Mouse (Mus musculus): ENCODE results near the gene M1ap. TPM values are rescaled to one million over a fixed set of nuclear protein-coding genes. Genes with fewer than 3 reads are reported as not detected.
A peak's percentile ranks its signal among the peaks of the same experiment; 100 is the strongest.

The M1ap gene
- polyA plus RNA-seq, 1 experiment from 2014 or later, result 0.26 TPM

DNA sequence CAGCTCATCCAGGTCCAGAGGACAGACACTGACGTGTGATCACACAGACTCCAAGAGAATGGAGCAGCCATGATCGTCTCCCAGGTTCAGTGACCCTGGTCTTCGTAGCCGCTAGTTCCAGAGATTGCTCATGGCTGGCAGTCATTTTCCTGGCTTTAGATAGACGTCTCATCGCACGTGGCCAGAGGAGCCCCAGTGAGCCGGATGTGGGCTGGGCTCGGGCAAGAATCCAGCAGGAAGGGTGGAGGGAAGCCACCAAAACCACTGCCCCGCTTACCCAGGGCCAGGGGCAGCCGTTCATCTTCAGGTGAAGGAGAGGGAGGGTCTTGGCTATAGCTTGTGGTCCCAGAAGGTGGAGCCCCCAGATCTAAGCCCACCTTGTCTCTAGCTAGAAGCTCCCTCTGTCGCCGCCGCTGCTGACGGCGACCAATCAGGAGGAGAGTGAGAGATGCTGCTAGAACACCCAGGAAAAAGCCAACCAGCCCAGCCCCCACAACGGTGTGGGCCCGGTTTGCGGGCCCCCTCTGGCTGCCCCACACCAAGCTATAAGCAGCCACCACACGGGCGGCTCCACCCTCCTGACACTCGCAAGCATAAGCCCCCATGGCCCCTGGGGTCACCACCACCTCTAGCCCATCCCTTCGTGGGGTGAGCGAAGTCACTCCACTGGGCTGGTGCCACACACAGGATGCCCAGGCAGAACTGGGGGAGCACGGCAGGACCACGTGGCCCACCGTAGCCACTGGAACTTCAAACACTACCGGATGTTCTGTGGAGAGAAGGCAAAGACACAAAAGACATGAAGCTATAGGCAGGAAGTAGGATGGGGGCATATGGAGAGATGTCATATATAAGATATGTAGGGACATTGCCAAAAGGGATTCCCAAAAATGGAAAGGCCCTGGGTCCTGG, 33.1 kb upstream of the M1ap start:
- Histone ChIP-seq H3K9ac (ENCODE audit: low read length) (no peak overlapping the region), H3K4me1 (ENCODE audit: control insufficient read depth, insufficient read depth, low read length) (peaks cover 3% of the 10 kb centered on the region; the same call in 1 of the 2 replicates), H3K4me2 (ENCODE audit: low read depth, low read length) (no peak overlapping the region), H3K27me3 (ENCODE audit: control insufficient read depth, insufficient read depth, low read length) (no peaks in the 10 kb centered on the region), H3K36me3 (ENCODE audit: control insufficient read depth, insufficient read depth, low read length) (no peaks in the 10 kb centered on the region), H3K9me3 (replicated peaks; ENCODE audit: control insufficient read depth, low read length) (no peaks in the 10 kb centered on the region), H3K4me3 (replicated peaks; ENCODE audit: low read length) (no peak overlapping the region), H3K27ac (ENCODE audit: low read length) (no peak overlapping the region)
- 76% methylated on average over 28 of the region's 28 CpGs for WGBS
- no peak for ATAC-seq (ENCODE audit: insufficient read depth, low FRiP score)

DNA sequence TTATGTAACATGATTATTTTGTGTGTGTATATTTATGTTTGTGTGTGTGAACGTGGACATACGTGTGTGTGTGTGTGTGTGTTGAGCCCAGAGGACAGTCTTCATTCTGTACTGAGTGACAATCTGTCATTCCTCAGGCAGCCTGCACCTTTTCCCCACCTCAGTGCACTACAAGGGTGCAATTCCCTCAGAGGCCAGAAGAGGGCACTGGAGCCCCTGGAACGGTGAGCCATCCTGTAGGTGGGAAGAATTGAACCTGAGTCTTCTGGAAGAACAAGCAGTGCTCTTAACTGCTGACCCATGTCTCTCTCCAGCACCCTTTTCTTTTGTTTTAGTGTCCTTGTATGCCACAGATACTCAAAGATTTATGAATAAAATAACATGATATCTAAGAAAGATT, 30.8 kb upstream of the M1ap start:
- H3K36me3 ChIP-seq (ENCODE audit: control insufficient read depth, insufficient read depth, low read length), result no peaks in the 10 kb centered on the region
- WGBS, result 23% methylated on average over 3 of the region's 3 CpGs
- H3K9ac ChIP-seq (ENCODE audit: low read length), result no peak overlapping the region
- no peak overlapping the region for H3K27ac ChIP-seq (ENCODE audit: low read length)
- no peak for ATAC-seq (ENCODE audit: insufficient read depth, low FRiP score)
- no peak overlapping the region for H3K4me3 ChIP-seq (replicated peaks; ENCODE audit: low read length)
- H3K4me2 ChIP-seq (ENCODE audit: low read depth, low read length), result no peak overlapping the region
- H3K4me1 ChIP-seq (ENCODE audit: control insufficient read depth, insufficient read depth, low read length), result no peaks in the 10 kb centered on the region
- no peaks in the 10 kb centered on the region for H3K27me3 ChIP-seq (ENCODE audit: control insufficient read depth, insufficient read depth, low read length)
- H3K9me3 ChIP-seq (replicated peaks; ENCODE audit: control insufficient read depth, low read length), result no peaks in the 10 kb centered on the region

DNA sequence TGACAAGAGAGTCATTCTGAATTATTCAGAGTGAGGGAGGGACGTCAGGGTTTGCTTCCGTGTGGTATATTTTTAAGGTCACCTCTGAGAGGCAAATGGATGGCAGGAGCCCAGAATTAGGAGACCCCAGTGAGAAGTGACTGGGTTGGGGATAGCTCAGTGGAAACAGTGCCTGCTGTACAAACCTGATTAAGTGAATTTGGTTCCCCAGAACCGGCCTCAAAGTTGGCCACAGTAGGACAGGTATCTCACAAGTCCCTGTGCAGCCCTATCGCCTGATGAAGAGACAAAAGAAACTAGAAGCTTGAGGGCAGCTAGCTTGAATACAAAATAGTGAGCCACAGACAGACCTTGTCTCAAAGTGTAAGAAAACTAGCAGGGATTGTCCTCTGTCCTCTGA, 30.2 kb upstream of the M1ap start:
- Histone ChIP-seq H3K9me3 (replicated peaks; ENCODE audit: control insufficient read depth, low read length) (no peaks in the 10 kb centered on the region), H3K4me3 (replicated peaks; ENCODE audit: low read length) (no peak overlapping the region), H3K4me2 (ENCODE audit: low read depth, low read length) (no peak overlapping the region), H3K9ac (ENCODE audit: low read length) (no peak overlapping the region), H3K36me3 (ENCODE audit: control insufficient read depth, insufficient read depth, low read length) (no peaks in the 10 kb centered on the region), H3K4me1 (ENCODE audit: control insufficient read depth, insufficient read depth, low read length) (no peaks in the 10 kb centered on the region), H3K27ac (ENCODE audit: low read length) (no peak overlapping the region), H3K27me3 (ENCODE audit: control insufficient read depth, insufficient read depth, low read length) (no peaks in the 10 kb centered on the region)
- no peak for ATAC-seq (ENCODE audit: insufficient read depth, low FRiP score)
- WGBS, result 81% methylated on average over 4 of the region's 4 CpGs

DNA sequence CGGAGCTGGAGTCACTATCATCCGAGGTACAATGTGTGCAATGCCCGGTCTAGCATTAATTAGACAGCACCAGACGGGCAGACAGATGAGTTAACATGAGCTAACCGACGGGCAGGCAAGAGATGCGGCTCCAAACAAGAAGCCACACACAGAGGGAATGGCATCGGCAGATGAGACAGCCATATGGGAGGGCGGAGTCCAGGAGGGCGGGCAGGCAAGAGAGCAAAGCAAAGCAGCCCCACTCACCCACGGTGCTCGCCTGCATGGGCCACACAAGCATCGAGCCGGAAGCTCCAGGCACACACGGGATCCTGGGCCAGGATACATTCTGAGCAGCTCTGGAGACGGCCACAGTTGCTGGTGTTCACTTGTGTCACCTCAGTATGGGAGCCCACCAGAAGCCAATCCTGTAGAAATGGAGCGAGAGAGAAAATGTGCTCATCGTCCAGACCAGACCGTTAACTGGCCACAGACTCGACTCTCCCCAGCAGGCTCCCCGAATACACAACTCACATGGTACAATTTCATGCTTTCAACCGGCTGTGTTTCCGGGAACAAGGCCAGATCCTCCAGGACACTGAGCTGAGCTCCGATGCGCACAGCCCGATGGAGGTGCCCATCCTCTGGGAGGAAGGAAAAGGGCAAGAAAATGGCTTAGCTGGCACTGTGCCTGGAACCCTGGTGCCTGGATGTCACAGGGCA, 29.5 kb upstream of the M1ap start:
- Histone ChIP-seq H3K36me3 (ENCODE audit: control insufficient read depth, insufficient read depth, low read length) (no peaks in the 10 kb centered on the region), H3K9ac (ENCODE audit: low read length) (no peak overlapping the region), H3K9me3 (replicated peaks; ENCODE audit: control insufficient read depth, low read length) (no peaks in the 10 kb centered on the region), H3K27ac (ENCODE audit: low read length) (no peak overlapping the region), H3K4me1 (ENCODE audit: control insufficient read depth, insufficient read depth, low read length) (no peaks in the 10 kb centered on the region), H3K4me2 (ENCODE audit: low read depth, low read length) (no peak overlapping the region), H3K4me3 (replicated peaks; ENCODE audit: low read length) (no peak overlapping the region), H3K27me3 (ENCODE audit: control insufficient read depth, insufficient read depth, low read length) (no peaks in the 10 kb centered on the region)
- ATAC-seq (ENCODE audit: insufficient read depth, low FRiP score), result peak; percentile 48; the same call in 1 of the 2 replicates
- 66% methylated on average over 26 of the region's 26 CpGs for whole genome bisulfite sequencing

DNA sequence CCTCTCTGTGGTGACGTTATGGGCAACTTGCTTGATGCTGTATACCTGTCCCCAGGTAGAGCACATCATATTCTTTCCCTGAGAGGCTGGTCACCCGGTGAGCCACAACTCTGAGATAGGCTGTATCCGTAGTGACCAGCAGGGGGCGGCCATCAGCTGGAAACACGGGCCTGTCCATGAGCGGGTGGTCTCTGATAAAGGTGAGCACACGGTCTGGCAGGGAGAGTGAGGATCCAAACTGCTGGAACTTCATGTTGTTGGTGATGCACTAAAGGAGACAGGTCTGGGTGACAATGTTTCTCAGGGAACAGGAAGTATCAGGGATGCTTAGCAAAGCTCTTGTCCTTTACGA, 28.9 kb upstream of the M1ap start:
- Histone ChIP-seq H3K9me3 (replicated peaks; ENCODE audit: control insufficient read depth, low read length) (no peaks in the 10 kb centered on the region), H3K27ac (ENCODE audit: low read length) (no peak overlapping the region), H3K36me3 (ENCODE audit: control insufficient read depth, insufficient read depth, low read length) (no peaks in the 10 kb centered on the region), H3K9ac (ENCODE audit: low read length) (no peak overlapping the region), H3K4me3 (replicated peaks; ENCODE audit: low read length) (no peak overlapping the region), H3K4me1 (ENCODE audit: control insufficient read depth, insufficient read depth, low read length) (no peaks in the 10 kb centered on the region), H3K4me2 (ENCODE audit: low read depth, low read length) (no peak overlapping the region), H3K27me3 (ENCODE audit: control insufficient read depth, insufficient read depth, low read length) (no peaks in the 10 kb centered on the region)
- ATAC-seq (ENCODE audit: insufficient read depth, low FRiP score), result peak; percentile 37; the same call in 1 of the 2 replicates
- 16% methylated on average over 8 of the region's 8 CpGs for WGBS

DNA sequence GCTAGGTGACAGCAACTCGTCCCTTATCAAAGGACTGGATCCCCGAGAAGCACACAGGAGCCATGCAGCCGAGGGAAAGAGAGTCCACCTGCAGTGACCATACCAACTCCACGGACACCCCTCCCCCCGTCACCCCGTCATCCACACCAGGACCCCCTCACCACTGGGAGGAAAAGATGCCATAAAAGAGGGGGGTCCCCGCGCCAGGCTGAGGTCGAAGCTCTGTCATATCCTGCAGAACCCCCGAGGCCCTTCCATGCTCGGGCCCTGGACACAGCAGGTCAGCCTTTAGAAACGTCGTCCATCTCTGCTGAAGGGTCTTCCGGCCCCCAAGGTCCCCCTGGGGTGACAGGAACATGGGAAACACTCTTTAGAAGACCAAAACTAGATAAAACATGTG, 28.3 kb upstream of the M1ap start:
- no peaks in the 10 kb centered on the region for H3K36me3 ChIP-seq (ENCODE audit: control insufficient read depth, insufficient read depth, low read length)
- H3K4me1 ChIP-seq (ENCODE audit: control insufficient read depth, insufficient read depth, low read length), result no peaks in the 10 kb centered on the region
- no peak overlapping the region for H3K4me3 ChIP-seq (replicated peaks; ENCODE audit: low read length)
- 77% methylated on average over 14 of the region's 14 CpGs for WGBS
- no peak overlapping the region for H3K4me2 ChIP-seq (ENCODE audit: low read depth, low read length)
- H3K9me3 ChIP-seq (replicated peaks; ENCODE audit: control insufficient read depth, low read length), result no peaks in the 10 kb centered on the region
- no peak overlapping the region for H3K9ac ChIP-seq (ENCODE audit: low read length)
- no peaks in the 10 kb centered on the region for H3K27me3 ChIP-seq (ENCODE audit: control insufficient read depth, insufficient read depth, low read length)
- no peak overlapping the region for H3K27ac ChIP-seq (ENCODE audit: low read length)
- ATAC-seq (ENCODE audit: insufficient read depth, low FRiP score), result no peak

DNA sequence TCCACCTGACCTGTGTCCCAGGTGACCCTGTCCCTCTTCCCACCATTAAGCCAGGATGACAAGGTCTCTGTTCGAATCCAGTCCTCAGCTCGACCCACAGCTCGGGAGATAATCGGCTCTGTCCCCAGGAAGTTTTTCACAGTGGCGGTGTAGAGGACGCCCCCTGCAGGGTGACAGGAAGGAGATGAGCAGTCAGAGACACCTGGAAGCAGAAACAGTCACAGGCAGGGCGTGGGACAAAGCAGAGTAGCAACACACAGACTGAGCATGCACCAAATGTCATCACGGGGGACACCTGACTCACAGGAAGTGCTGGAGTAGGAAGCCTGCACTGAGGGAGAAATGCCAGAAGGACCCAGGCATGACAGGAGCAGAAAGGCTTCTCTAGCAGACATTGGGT, 27.2 kb upstream of the M1ap start:
- H3K4me2 ChIP-seq (ENCODE audit: low read depth, low read length), result no peak overlapping the region
- no peak for ATAC-seq (ENCODE audit: insufficient read depth, low FRiP score)
- H3K9ac ChIP-seq (ENCODE audit: low read length), result no peak overlapping the region
- whole genome bisulfite sequencing, result 56% methylated on average over 8 of the region's 8 CpGs
- H3K36me3 ChIP-seq (ENCODE audit: control insufficient read depth, insufficient read depth, low read length), result no peaks in the 10 kb centered on the region
- H3K27me3 ChIP-seq (ENCODE audit: control insufficient read depth, insufficient read depth, low read length), result no peaks in the 10 kb centered on the region
- no peak overlapping the region for H3K4me3 ChIP-seq (replicated peaks; ENCODE audit: low read length)
- H3K4me1 ChIP-seq (ENCODE audit: control insufficient read depth, insufficient read depth, low read length), result no peaks in the 10 kb centered on the region
- no peak overlapping the region for H3K27ac ChIP-seq (ENCODE audit: low read length)
- no peaks in the 10 kb centered on the region for H3K9me3 ChIP-seq (replicated peaks; ENCODE audit: control insufficient read depth, low read length)

DNA sequence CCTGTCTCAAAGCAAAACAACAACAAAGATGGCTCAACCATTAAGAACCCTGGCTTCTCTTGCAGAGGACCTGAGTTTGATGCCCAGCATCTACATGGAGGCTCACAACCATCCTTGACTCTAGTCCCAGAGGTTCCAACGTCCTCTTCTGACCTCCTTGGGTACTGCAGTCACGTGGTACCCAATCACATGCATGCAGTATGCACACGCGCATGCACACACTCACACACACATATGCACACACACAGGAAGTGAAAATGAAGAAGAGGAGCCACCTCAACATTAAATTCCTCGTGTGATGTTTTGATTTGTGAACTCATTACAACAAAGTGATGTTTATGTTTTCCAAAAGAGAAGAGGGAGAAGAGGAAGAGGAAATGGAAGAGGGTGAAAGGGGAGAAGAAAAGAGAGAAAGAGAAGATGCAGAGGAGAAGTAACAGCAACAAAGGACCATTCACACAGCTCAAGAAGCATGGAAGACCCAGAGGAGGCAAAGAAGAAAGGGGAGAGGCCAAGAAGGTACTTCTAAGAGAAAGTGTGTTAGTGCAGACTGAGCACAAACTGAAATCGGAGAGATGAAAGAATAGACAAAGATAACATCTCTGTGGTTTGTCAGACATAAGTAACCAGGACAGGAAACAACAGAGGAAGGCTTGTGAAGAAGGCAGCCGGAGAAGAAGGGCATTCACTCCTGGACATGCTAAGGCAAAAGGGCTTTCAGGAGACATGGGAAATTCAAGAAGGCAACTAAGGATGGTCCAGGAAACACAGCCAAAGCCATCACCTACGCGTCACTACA, 25.1 kb upstream of the M1ap start:
- Histone ChIP-seq H3K27me3 (ENCODE audit: control insufficient read depth, insufficient read depth, low read length) (no peaks in the 10 kb centered on the region), H3K4me1 (ENCODE audit: control insufficient read depth, insufficient read depth, low read length) (no peaks in the 10 kb centered on the region), H3K27ac (ENCODE audit: low read length) (no peak overlapping the region), H3K4me2 (ENCODE audit: low read depth, low read length) (no peak overlapping the region), H3K9ac (ENCODE audit: low read length) (no peak overlapping the region), H3K4me3 (replicated peaks; ENCODE audit: low read length) (no peak overlapping the region), H3K9me3 (replicated peaks; ENCODE audit: control insufficient read depth, low read length) (no peaks in the 10 kb centered on the region), H3K36me3 (ENCODE audit: control insufficient read depth, insufficient read depth, low read length) (no peaks in the 10 kb centered on the region)
- no peak for ATAC-seq (ENCODE audit: insufficient read depth, low FRiP score)
- WGBS, result 71% methylated on average over 9 of the region's 9 CpGs

DNA sequence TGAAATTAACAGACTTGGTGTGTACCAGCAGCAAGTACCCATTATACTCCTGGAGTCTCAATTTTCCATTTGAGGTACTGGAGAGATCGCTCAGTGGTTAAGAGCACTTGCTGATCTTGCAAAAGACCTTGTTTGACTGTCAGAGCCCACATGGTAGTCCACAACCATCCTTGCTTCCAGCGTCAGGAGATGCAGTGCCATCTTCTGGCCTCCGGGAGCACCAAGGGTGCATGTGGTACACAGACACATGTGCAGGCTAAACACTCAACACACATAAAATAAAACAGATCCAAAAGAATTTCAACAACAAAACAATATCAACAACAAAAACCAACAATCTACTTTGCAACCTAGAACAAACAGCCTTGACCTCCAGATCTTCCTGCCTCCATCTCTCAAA, 21.7 kb upstream of the M1ap start:
- H3K9me3 ChIP-seq (replicated peaks; ENCODE audit: control insufficient read depth, low read length), result no peaks in the 10 kb centered on the region
- H3K4me3 ChIP-seq (replicated peaks; ENCODE audit: low read length), result no peak overlapping the region
- no peak for ATAC-seq (ENCODE audit: insufficient read depth, low FRiP score)
- H3K36me3 ChIP-seq (ENCODE audit: control insufficient read depth, insufficient read depth, low read length), result no peaks in the 10 kb centered on the region
- H3K9ac ChIP-seq (ENCODE audit: low read length), result no peak overlapping the region
- no peak overlapping the region for H3K27ac ChIP-seq (ENCODE audit: low read length)
- no peaks in the 10 kb centered on the region for H3K27me3 ChIP-seq (ENCODE audit: control insufficient read depth, insufficient read depth, low read length)
- H3K4me2 ChIP-seq (ENCODE audit: low read depth, low read length), result no peak overlapping the region
- H3K4me1 ChIP-seq (ENCODE audit: control insufficient read depth, insufficient read depth, low read length), result no peaks in the 10 kb centered on the region
- WGBS, result 62% methylated on average over 3 of the region's 3 CpGs

Measured in stomach, embryonic 16.5 days (tissue).